Mouse (Mus musculus) kidney, adult 9 months (tissue): ENCODE data around the gene Cpne5.
"Not testable (repeated sequence)": the region's sequence is repeated elsewhere in the genome, so short reads cannot be mapped to it uniquely, and the experiment has no call there.

ENCODE experiments used
- DNase-seq: peaks from one replicate; pipeline ENCODE4 v3.0.0; 2022

Cpne5 gene

DNA sequence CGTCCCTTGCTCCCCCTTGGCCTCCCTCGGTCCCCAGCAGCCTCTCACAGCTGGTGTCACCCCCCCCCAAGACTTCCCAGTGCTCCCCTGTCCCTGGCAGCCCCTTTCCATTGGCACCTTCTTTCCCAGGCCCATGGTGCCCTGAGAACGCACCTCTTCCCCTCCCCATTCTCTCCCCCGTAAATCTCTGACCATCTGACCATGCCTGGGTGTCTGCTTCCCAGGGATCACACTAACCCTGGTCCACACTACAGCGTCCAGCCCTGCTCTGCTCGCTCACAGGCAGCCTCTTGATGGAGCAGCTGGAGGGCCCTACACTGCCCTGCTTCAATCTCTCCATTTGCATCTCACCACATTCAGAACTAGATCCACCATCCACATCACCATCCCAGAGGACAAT lies 18.5 kb upstream of the Cpne5 start:
- no peak for DNase-seq

DNA sequence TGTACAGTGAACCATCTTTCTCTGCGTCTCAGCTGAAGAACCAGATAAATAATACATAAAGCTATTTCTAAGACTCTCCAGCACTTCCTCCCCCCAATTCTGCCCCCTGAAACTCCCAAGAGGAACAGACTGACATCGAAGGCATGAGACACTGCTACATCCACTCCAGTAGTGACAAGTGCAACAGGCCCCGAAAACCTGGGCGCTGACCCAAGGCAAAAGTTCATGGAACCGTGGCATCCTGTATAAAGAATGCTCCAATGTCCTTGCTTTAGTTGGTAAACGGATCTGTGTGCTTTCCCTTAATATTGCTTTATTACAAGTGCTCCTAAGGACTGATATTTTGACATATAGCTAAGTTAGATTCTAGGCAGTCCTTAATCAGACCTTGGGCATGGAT lies 16.8 kb upstream of the Cpne5 start:
- not testable (repeated sequence) for DNase-seq

DNA sequence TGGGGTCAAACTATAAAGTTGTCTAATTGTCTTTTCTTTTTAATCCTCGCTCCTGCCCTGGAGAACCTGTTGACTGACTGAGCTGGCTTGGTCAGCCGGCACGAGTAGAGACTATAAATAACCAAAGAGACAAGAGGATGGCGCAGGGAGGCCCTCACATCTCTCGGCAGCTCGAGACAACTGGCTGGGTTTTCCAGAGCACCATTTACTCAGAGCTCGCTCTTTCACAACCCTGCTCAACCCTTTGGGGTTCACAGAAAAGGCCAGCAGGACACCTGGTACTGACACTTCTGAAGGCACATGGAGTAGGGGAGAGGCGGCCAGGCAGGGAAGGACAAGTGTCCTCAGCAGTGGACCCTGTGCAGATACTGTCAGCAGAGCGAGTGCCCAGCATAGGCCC lies 15.7 kb upstream of the Cpne5 start:
- DNase-seq, result no peak

DNA sequence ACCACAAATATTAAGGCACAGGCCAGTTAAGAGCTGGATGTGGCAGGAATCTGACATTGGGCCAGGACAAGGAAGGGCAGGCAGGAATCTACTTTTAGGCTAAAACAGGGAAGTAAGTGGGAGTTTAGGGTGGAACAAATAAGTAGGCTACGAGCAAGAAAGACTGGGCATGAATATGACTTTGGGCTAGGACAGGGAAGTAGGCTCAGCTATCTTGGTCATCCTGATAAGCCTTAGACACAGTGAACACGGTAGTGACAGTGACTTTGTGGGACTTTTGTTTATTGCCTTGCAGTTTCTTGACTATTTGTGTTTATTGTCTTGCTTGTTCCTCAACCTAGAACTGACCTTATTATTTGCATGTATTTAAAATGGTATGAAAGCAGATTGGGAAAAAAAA lies 15.3 kb upstream of the Cpne5 start:
- no peak for DNase-seq

DNA sequence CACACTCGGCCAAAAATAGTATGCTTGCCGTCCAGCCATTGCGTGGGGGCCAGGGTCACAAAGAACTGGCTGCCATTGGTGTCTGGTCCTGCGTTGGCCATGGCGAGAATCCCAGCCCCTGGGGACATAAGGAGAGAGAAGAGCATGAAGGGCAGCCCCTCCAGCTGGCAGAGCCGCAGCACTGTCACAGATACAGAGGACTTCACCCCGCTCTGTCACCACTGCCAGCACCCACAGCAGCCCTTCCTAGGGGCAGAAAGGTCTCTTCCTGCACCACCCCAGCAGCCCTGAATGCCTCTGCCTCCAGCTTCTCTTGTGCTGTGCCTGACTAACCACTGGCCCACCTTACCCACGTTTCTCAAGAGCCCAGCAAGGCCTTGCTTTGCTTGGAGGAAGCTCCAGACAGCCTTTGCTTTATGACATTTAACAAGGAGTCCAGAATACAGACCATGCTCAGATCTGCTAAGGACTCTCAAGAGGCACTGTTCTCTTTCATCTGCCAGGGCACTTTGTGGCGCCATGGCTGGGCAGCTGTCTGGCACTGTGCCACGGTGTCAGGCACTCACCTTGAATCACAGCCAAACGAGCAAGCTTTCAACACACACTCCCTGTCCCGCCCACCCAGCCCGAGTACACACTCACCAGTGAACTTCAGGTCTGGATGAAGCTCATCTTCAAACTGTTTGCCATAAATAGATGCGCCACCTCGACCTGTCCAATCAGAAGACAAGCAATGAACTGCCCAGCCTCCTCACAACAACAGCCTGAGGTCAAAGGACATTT lies 13.8 kb upstream of the Cpne5 start:
- DNase-seq, result peak; percentile 93

DNA sequence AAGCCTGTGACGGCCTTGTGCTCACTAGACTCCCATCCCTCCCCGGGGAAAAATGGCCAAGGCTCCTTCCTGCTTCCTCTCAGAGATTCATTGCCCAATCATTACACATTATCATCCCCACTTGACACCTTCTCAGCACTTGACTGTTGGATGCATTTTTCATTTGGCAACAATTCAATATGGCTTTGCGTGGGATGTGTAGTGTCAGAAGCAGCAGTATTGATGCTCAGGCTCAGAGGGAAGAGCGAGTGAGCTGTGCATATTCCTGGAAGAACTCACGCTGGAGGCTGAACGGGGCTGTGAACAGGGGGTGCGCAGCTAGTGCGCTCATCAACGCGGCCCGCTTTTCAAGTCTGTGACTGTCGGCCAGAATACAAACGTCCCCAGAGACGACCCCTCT lies 13.0 kb upstream of the Cpne5 start:
- DNase-seq, result not testable (repeated sequence)

DNA sequence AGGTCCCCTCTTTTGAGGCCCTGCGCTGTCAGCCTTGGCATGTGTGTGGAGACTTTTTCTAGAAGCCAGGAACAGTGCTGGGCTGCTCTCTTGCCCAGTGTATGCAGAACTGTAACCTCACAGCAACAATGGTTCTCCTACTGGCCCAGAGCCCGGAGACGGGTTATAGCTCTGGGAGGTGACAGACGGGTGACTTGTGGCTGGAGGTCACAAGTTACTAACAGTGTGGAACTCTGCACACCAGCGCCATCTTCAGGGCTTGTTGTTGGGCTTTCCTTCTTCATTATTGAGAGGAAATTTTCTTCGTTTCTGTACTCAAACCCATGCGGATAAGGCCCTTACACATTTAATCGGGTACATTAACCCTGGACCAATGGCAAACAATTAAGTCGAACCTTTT lies 11.5 kb upstream of the Cpne5 start:
- peak; percentile 75 for DNase-seq

DNA sequence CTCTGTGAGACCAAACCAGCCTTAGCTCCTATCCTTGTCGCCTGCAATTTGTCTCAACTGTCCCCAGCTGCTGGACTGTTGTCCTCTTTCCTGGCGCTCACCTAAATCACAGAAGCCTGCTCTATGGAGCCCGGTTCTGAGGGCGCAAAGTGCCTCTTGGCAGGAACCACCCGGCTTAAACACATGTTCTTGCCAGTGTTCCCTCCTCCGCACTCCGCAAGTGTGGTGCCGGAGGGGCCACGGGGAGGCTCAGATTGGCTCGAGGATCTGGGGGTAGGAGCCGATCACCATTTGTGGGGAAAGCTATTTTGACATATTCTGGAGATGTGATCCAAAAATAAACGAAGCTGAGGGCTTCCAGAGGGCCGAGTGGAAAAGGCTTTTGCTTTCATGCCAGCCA lies 9.9 kb upstream of the Cpne5 start:
- no peak for DNase-seq

DNA sequence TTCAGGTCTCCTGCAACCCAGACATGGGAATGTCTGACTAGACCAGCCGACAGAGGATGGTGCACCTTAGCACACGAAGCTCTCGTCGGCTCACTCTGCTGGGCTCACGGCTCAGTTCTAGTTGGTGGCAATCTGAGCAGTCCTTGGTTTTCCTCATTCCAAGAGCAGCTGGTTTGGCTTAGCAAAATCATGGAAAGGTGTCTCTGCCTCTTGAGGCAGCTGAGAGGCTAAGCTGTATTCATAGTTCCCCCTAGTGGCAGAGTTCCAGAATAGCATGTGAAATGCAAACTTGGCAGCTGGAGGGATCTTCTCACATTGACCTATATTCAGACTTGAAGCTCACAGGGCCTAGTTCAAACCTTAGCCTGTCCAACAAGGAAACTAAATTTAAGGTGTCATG lies 8.6 kb upstream of the Cpne5 start:
- peak; percentile 71 for DNase-seq

DNA sequence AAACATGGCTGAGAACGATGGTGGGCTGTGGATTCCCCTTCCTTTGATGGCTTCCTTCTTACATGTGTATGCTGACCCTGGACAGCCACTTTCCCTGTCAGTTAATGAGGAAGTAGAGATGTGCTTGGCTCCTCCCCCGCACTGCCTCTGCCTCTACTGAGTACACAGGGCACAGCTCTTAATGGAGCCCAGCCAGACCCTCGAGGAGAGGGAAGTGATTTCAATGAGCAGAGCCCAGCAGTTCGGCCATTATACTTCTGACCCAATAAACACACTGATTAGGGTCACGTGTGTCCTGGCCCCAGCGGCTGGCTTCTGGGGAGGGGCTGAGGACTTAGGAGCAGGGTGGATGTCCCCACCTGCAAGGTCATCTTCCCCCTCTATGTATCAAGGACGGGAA lies 7.8 kb upstream of the Cpne5 start:
- no peak for DNase-seq

DNA sequence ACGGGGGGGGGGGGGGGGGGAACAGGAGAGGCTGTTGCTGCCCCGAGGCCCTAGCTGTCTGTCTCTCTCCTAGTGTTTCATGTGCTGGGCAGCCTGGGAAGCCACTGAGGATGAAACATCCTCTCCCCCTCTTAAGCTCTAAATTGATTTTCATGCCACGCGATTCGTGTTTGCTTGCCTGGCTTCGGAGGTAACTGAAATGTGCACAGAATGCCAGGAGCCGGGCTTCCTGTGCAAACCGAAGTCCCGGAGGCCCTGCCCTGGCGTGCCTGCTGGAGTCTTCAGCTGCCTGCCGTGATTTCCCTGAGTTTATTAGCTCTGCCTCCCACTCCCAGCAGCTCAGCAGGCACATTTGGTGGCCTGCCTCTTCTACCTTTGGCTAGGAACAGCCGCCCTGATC lies 6.9 kb upstream of the Cpne5 start:
- DNase-seq, result no peak

DNA sequence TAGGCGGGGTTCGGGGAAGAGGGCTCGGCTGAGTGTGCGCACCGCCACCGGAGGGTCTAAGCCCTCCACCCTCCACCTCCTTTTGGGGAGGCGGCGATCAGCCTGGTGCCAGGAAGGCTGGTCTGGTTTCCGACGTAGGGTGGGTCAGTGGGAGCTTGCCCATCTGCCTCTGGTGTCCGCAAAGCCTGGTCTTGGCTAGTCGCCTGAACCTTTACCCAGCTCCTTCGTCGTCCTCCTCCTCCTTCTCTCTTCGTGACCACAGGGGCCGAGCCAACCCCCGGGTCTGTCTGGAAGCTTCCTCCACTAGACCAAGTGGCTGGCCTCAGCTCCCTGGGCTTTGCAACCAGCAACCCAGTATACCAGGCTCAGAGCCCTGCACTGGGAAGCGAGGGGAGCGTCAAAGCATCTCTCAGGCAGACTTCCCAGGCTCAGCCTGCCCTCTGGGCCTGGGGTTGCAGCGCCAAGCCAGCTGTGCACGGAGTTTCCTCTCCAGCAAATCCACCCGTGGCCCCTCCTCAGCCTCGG lies 516 bp upstream of the Cpne5 start:
- DNase-seq, result no peak

DNA sequence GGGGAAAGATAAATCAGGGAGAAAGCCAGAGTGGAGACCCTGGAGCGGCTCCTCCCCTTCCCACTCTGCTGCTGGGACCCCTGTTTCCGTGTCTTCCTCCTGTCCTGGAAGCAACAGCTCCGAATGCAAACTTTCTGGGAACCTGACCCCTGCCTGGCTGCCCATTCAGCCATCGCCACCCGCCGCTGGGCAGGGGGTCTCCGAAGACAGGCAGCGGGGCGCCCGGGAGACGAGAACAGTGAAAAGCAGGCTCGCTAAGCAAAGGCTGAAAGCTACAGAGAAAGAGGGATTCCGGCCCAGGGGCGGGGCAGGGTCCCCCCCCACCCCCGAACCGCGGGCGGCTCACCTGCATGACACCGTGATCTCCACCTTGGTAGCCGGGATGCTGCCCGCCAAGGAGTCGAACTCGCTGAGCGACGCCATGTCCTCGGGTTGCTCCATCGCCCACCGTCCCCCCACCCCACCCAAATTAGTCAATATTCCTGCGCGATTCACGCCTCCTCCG lies 648 bp downstream of the Cpne5 start:
- DNase-seq, result no peak

DNA sequence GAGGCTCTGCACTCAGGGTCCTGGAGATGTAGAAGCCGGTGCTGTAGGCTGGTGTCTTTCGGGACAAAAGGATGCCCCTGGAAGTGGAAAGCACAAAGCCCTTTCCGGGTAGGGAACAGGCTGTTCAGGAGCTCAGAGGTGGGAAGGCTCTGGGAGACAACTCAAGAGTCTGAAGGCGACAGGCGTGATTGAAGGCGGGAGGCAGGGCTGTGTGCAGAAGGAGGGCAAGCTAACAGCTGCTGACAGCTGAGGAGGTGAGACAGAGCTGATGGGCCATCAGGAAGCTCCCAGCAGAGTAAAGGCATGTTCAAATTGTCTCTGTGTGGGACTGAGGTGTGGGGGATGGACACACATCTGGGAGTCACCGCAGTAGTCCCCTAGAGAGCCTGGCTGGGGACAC lies 1.9 kb downstream of the Cpne5 start:
- no peak for DNase-seq

DNA sequence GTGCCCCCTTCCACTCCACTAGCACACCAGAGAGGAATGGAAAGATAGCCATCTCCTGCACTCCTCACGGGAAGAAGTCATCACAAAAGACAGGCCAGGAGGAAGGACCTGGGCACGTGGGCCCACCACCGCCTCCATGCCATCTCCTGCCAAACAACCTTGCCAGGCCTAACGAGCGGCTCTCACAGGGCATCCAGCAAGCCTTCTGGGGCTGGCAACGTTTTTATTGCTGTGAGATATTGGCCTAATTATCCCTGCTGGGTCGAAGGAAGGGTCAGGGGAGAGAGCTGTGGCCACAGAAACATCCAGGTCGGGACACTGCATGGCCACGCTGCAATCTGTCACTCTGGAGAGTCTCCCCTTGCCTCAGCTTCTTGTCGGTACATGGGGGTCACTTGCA lies 6.9 kb downstream of the Cpne5 start:
- no peak for DNase-seq

DNA sequence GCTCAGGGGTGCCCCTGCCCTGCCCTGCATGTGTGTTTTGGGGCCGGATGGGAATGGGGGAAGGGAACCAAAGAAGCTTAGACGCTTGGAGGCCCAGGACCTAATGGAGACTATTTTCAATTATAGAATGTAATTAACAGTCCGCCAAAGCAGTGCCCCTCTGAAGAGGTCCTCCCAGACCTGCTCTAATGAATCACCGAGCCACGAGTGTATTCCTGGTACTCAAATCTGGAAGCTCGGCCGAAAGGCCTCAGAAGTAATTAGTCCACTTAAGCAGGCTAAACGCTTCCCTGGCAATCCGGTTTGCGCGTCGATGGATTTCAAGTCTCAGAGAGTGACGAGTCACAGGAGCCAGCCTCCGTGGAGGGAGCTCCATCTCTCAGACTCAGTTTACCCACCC lies 17.3 kb downstream of the Cpne5 start:
- DNase-seq, result no peak

DNA sequence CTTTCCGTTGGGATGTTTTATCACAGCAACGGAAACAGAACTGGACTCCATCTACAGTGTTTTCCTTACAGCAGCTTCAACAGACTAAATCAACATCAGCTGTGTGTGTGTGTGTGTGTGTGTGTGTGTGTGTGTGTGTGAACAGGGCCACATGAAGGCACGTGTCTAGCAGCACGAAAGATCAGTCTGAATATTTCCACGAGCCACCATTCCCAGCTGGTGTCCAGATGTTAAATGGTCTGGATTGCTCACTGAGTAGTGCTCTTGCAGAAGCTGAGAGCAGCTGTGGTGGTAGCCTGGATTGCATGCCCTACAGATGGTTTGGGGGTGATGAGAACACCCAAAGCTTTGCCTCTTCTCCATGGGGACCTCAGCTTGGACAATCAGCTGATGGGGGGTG lies 19.9 kb downstream of the Cpne5 start:
- no peak for DNase-seq

DNA sequence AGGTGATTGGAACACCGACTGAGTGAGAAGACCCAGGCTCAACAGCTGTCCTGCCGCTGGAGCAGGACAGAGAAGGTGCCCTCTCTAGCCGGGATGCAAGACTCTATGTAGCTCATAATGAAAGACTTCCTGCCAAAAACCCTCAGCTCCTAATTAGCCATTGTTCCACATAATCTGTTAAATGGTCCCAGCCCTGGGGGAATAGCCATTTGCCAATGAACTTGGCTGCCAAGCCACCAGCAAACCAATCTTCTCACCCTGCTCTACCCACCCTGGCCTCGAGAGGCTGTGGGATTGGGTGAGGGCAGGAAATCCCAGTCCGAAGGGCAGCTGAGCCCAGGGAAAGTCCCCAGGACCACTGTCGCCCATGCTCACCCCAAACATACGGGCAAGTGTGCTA lies 21.9 kb downstream of the Cpne5 start:
- DNase-seq, result no peak

DNA sequence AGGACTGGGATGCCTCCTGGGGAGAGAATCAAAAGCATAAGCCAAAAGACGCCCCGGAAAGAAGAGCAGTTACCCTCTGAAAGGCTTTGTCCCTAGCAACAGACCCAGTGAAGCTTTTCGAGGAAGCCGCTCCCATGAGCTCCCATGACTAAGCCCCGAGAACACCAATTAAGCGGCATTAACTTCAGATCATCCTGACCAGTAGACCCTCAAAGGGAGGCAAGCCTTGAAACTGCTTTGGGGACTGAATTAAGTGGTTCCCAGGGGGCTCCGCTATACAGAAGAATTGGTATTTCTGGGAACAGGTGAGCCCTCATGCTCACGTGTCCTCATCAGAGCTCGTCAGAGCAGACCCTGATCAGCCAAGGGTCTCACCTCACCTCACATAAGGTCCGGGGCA lies 23.3 kb downstream of the Cpne5 start:
- no peak for DNase-seq

DNA sequence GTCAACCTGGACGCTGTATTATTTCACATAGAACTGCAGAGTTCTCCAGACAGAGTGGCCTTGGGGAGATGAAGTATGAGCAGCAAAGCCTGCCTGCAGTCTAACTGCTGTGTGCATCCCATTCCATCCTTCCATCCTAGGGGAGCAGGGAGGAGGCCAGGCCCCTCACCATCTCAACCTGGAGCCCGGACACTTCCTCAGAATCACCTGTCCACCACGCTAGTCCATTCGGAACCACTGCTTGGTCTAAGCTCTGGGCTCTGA lies 23.8 kb downstream of the Cpne5 start:
- no peak for DNase-seq

DNA sequence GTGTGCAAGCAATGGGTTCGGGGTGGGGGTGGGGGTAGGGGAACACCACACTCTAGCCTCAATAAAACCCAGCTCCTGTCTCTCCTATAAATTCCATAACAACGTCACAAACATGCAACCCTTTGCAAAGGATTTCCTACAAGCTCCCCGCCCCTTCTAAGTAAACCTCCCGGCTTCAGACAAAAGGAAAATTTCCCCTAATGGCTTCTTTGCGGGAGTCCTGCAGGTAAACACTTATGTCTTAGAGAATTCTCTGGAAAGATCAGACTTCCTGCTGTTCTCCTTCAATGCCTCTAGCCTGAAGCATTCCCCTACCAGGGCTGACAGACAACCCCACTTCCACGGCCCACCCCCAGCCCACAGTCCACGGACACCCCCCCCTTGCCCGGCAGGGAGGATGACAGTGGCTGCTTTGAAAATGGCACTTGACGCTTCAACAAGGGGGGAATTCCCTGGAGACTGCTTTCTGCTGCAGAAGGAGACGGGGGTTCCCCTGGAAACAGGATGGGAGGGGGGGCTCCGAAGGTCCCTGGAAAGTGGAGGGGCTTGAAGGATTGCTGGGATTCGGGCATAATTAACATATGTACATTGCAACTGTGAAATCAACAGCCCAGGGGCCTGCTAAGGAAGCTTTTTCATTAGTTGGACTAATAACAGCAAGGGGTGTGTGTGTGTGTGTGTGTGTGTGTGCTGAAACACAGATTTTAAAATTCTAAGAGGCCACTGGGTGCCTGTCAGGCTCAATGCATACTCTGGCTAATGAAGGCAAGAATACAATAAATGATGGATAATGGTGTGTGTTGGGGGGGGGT lies 24.4 kb downstream of the Cpne5 start:
- no peak for DNase-seq

DNA sequence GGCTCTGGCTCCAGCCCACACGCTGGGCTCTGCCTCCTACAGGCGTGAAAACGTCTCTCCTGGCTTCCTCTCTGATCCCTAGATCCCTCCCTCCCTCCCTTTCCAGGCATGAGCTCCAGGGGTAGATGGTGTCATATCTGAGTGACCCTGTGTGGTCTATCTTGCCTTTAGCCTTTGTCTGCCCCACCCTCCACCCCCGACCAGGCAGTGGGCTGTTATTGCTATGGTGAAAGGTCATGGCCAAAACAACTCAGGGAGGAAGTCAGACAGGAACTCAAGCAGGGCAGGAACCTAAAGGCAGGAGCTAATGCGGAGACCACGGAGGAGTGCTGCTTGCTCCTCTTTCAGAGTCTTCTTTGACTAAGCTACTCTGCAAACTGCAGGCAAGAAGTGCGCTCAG lies 26.1 kb downstream of the Cpne5 start:
- no peak for DNase-seq

DNA sequence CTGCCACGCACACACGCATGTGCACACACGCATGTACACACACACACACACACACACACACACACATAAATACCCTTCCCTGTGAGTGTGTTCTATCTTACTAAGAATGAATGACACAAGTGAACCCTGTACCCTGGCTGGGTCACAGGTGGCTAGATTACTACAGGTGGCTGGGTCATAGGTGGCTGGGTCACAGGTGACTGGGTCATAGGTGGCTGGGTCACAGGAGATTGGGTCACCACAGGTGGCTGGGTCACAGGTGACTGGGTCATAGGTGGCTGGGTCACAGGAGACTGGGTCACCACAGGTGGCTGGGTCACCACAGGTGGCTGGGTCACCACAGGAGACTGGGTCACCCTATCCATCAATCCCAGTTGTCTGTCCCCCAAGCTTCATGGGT lies 27.9 kb downstream of the Cpne5 start:
- DNase-seq, result no peak

DNA sequence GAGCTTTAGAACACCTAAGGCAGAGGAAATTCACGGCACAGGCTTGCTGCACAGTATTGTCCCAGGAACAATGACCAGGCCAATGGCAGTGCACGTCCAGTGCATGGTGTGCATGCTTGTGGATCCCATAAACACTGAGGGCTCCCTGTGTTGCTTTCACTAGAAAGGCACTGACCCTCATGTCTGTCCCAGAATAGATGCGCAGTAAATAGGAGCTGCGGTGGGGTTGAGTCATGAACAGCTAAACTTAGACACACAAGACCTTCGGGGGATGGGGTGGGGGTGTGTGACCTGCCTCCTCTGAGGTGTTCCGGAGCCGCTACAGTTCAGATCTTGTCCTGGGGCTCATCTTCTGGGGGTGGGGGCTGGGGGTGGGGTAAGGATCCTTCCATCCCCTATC lies 31.9 kb downstream of the Cpne5 start:
- DNase-seq, result no peak

DNA sequence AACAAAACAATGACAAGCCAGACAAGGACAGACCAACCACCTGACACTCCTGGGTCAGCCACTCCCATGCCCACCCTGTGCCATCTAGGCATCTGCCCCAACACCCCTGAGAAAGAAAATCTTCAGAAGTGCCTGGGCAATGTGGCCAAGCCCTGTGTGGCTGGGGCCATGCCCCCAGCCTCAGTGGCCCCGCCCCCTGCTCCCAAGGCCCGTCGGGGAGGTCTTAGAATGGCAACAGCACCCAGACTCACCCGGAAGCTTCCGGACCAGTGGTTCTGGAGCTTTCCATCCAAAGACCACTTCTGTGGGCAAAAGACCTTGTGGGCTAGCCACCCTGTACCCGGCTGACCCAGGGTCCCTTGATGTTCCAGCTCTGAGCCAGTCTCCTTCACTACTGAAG lies 35.4 kb downstream of the Cpne5 start:
- no peak for DNase-seq
